27 mouse cellular contexts compared by ENCODE assay signal in the genomic region with DNA sequence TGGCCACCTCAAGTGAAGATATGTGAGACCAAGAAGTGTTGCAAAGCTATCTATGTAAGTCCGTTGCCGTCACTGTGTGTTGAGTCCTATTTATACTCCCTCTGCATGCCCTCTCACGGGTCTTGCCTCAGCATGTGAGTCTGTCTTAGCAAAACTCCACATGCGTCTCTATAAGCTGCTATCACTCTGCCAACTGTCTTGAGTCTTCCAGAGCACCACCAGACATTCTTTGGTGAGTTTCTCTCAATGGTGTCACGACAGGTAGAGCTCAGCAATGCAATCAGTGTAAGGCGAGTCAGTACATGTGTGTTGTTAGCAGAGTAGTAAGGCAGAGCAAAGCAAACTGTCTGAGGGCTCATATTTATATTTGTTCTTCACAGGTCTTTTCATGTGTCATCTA.
"Had no signal": no experiment of that assay in that cellular context is flagged by ENCODE, and none has a peak within 500 bp of the region (broad histone marks: within the 10 kb centered on the region; RNA-seq: fewer than 3 reads in every experiment).

No protein-coding gene starts in this region.

- ATAC-seq: hindbrain, postnatal 0 days; intestine, embryonic 16.5 days; liver, embryonic 12.5 days had no signal

- H3K9ac ChIP-seq: heart, embryonic 13.5 days; heart, embryonic 15.5 days; hindbrain, embryonic 13.5 days; hindbrain, embryonic 15.5 days; kidney, embryonic 15.5 days; limb, embryonic 12.5 days; limb, embryonic 15.5 days; liver, embryonic 12.5 days; liver, embryonic 14.5 days had no signal

- H3K9me3 ChIP-seq: heart, embryonic 13.5 days; heart, embryonic 15.5 days; hindbrain, embryonic 13.5 days; hindbrain, embryonic 15.5 days; kidney, embryonic 15.5 days; limb, embryonic 12.5 days; limb, embryonic 15.5 days; liver, embryonic 12.5 days had no signal

- H3K27me3 ChIP-seq: heart, embryonic 13.5 days; heart, embryonic 15.5 days; hindbrain, embryonic 13.5 days; hindbrain, embryonic 15.5 days; kidney, embryonic 15.5 days; limb, embryonic 12.5 days; limb, embryonic 15.5 days; liver, embryonic 12.5 days had no signal

- H3K4me1 ChIP-seq: heart, embryonic 15.5 days; hindbrain, embryonic 13.5 days; hindbrain, embryonic 15.5 days; kidney, embryonic 15.5 days; limb, embryonic 12.5 days; limb, embryonic 15.5 days had no signal

- DNase-seq: gastrocnemius, postnatal 14 days; gastrocnemius, postnatal 36 days; heart, adult 11 months; heart, adult 2 months; heart, postnatal 14 days; heart, postnatal 36 days; kidney, adult 11 months; kidney, adult 2 months; kidney, adult 9 months; kidney, postnatal 14 days; kidney, postnatal 36 days; layer of hippocampus, adult 9-11 months; layer of hippocampus, postnatal 36 days; left cerebral cortex, postnatal 4 days had no signal

- H3K27ac ChIP-seq: heart, adult 2 months; heart, embryonic 13.5 days; heart, embryonic 15.5 days; hindbrain, embryonic 13.5 days; hindbrain, embryonic 15.5 days; hindbrain, postnatal 0 days; kidney, embryonic 15.5 days; kidney, postnatal 0 days; limb, embryonic 12.5 days; limb, embryonic 15.5 days; liver, embryonic 12.5 days; liver, embryonic 14.5 days had no signal

- H3K4me3 ChIP-seq: heart, adult 2 months; heart, embryonic 13.5 days; heart, embryonic 15.5 days; hindbrain, embryonic 13.5 days; hindbrain, embryonic 15.5 days; kidney, embryonic 15.5 days; limb, embryonic 12.5 days; limb, embryonic 15.5 days; liver, embryonic 12.5 days had no signal

- H3K36me3 ChIP-seq: heart, embryonic 15.5 days; hindbrain, embryonic 15.5 days had no signal

- H3K4me2 ChIP-seq: heart, embryonic 11.5 days; heart, embryonic 13.5 days; heart, embryonic 15.5 days; hindbrain, embryonic 13.5 days; hindbrain, embryonic 15.5 days; kidney, embryonic 15.5 days; limb, embryonic 12.5 days; limb, embryonic 15.5 days; liver, embryonic 12.5 days had no signal
